Mouse (Mus musculus) gastrocnemius, postnatal 4 days (tissue): ENCODE results near the gene Rassf6. TPM values are rescaled to one million over a fixed set of nuclear protein-coding genes. Genes with fewer than 3 reads are reported as not detected.

Source experiments
- DNase-seq, 2 experiments: peaks; one replicate each; pipeline ENCODE4 v3.0.0; 2021 to 2022; ENCODE audit warnings: low spot score in 2 of 2, mixed read lengths in 2 of 2
- total RNA-seq, 2 experiments: library from RNA; stranded (reverse); gene quantifications; 2 replicates each; pipeline ENCODE4 v1.2.3; 2021

Gene Rassf6
- total RNA-seq, 2 experiments from 2014 or later, result not detected

GRCm38 (mm10) chr5:90571216-90571615 is 69.2 kb downstream of the Rassf6 start:
- no peak for DNase-seq

- no peak for DNase-seq
These were observed 72.1 kb downstream of the Rassf6 start for GRCm38 (mm10) chr5:90568338-90568737.

- no peak for DNase-seq
These were observed 72.7 kb downstream of the Rassf6 start for GRCm38 (mm10) chr5:90567788-90568187.

- no peak for DNase-seq
These were observed 75.3 kb downstream of the Rassf6 start for GRCm38 (mm10) chr5:90565205-90565604.

GRCm38 (mm10) chr5:90564161-90564560 is 76.3 kb downstream of the Rassf6 start:
- no peak for DNase-seq

- no peak for DNase-seq
These were observed 77.6 kb downstream of the Rassf6 start for GRCm38 (mm10) chr5:90562880-90563279.

GRCm38 (mm10) chr5:90561721-90562275 is 78.7 kb downstream of the Rassf6 start:
- DNase-seq, result no peak

- no peak for DNase-seq
These were observed 79.7 kb downstream of the Rassf6 start, which contains the start of gene 5830473C10Rik for GRCm38 (mm10) chr5:90560743-90561142. 5830473C10Rik (plus strand) TSS chr5:90561107.

GRCm38 (mm10) chr5:90556052-90556451 is 84.4 kb downstream of the Rassf6 start:
- DNase-seq, result no peak

Other genes starting within 250 kb of the Rassf6 start
- 100 to 1,000 TPM in 1 of 2 experiments, 10 to 100 TPM in 1; 13.1 to 124 TPM for gene Alb, start 179.8 kb downstream of the Rassf6 start, total RNA-seq
- gene Afp, start 149.9 kb downstream of the Rassf6 start, total RNA-seq, result 10 to 100 TPM in 1 of 2 experiments, 1 to 10 TPM in 1; 5.0 to 37.2 TPM
- gene Afm, start 121.7 kb downstream of the Rassf6 start, total RNA-seq, result under 1 TPM in 1 of 2 experiments, not detected in 1; 0.60 TPM
- gene 5830473C10Rik, start 79.5 kb downstream of the Rassf6 start, total RNA-seq, result under 1 TPM in 1 of 2 experiments, not detected in 1; 0.16 TPM
- gene Cxcl5, start 118.7 kb upstream of the Rassf6 start, total RNA-seq, result under 1 TPM in 1 of 2 experiments, not detected in 1; 0.34 TPM
- gene Ppbp, start 127.9 kb upstream of the Rassf6 start, total RNA-seq, result 1 to 10 TPM; 1.4 to 1.5 TPM
- 10 to 100 TPM; 77.8 to 84.1 TPM for gene Pf4, start 131.8 kb upstream of the Rassf6 start, total RNA-seq
- not detected for gene Cxcl3, start 145.4 kb upstream of the Rassf6 start, total RNA-seq
- gene Cxcl15, start 153.9 kb upstream of the Rassf6 start, total RNA-seq, result not detected